12 mouse cellular contexts compared by ENCODE assay signal in the genomic region with DNA sequence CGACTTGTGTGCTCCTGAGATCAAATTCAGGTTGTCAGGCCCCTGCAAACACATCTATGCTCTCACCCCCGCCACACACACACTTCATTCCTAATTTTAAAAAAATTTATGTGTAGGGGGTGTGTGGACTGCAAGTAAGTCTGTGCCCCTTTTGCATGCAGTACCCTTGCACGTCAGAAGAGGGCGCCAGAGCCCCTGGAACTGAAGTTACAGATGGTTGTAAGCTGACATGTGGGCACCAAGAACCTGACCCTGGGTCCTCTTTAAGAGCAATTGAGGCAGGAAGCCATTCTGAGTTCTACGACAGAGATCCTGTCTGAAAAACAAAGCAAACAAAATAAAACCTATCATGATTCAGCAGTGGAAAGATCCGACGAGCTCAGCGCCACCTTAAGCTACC. TPM values are rescaled to one million over a fixed set of nuclear protein-coding genes. Genes with fewer than 3 reads are reported as not detected.
DNase-seq lines count a peak whose midpoint lies in the region; ATAC-seq and TF ChIP-seq lines count a peak whose summit lies in the region.
"Had no signal": no experiment of that assay in that cellular context is flagged by ENCODE, and none has a peak within 500 bp of the region (broad histone marks: within the 10 kb centered on the region; RNA-seq: fewer than 3 reads in every experiment).

No protein-coding gene starts in this region.

- 79% methylated on average over 8 of the region's 8 CpGs for whole genome bisulfite sequencing in kidney, postnatal 0 days

- ATAC-seq in kidney, postnatal 0 days (replicated peaks; ENCODE audit: low FRiP score, low read depth), result no peak
- ATAC-seq in erythroid progenitor cell, adult 5-6 weeks (replicated peaks; ENCODE audit: low FRiP score, poor library complexity, severe bottlenecking), result no peak

- H3K36me3 ChIP-seq in kidney, postnatal 0 days (ENCODE audit: insufficient read depth, low read length), result peaks cover 4% of the 10 kb centered on the region; the same call in 1 of the 2 replicates
- H3K36me3 ChIP-seq in E14TG2a.4 (ENCODE audit: insufficient read depth, low read length), result peaks cover 13% of the 10 kb centered on the region

- H3K4me3 ChIP-seq in kidney, postnatal 0 days (replicated peaks; ENCODE audit: low read depth, low read length), result no peak overlapping the region
- no peak overlapping the region for H3K4me3 ChIP-seq in E14TG2a.4 (replicated peaks; ENCODE audit: low read length)
- no peak overlapping the region for H3K4me3 ChIP-seq in embryonic fibroblast, embryonic 13.5 days (ENCODE audit: insufficient read depth, low read length)
- H3K4me3 ChIP-seq: erythroblast, embryonic 14.5 days; kidney, embryonic 15.5 days had no signal

- no peaks in the 10 kb centered on the region for H3K4me1 ChIP-seq in kidney, postnatal 0 days (replicated peaks; ENCODE audit: insufficient read depth, low read length)
- peaks cover 9% of the 10 kb centered on the region for H3K4me1 ChIP-seq in E14TG2a.4 (replicated peaks; ENCODE audit: low read depth, low read length)
- no peaks in the 10 kb centered on the region for H3K4me1 ChIP-seq in embryonic fibroblast, embryonic 13.5 days (ENCODE audit: control insufficient read depth, insufficient read depth, low read length)

- DNase-seq in kidney, postnatal 0 days (ENCODE audit: low spot score), result no peak
- DNase-seq in kidney, adult 11 months, result no peak
- DNase-seq in 416B (ENCODE audit: low read depth), result peak; percentile 35
- no peak for DNase-seq in kidney, postnatal 14 days
- no peak for DNase-seq in gastrocnemius, postnatal 10 days
- DNase-seq: heart, adult 18-20 months had no signal

- no peak overlapping the region for H3K27ac ChIP-seq in kidney, postnatal 0 days
- H3K27ac ChIP-seq in embryonic fibroblast, embryonic 13.5 days (ENCODE audit: insufficient read depth, low read length), result no peak overlapping the region
- H3K27ac ChIP-seq: kidney, embryonic 15.5 days had no signal

- no peaks in the 10 kb centered on the region for H3K27me3 ChIP-seq in kidney, postnatal 0 days (ENCODE audit: insufficient read depth, low read length)
- H3K27me3 ChIP-seq in E14TG2a.4 (ENCODE audit: insufficient read depth, low read length), result no peaks in the 10 kb centered on the region
- H3K27me3 ChIP-seq: kidney, embryonic 15.5 days had no signal

- no peaks in the 10 kb centered on the region for H3K9me3 ChIP-seq in kidney, postnatal 0 days (replicated peaks; ENCODE audit: low read length)
- peaks cover 9% of the 10 kb centered on the region for H3K9me3 ChIP-seq in E14TG2a.4 (ENCODE audit: low read length)

- H3K9ac ChIP-seq in kidney, postnatal 0 days (ENCODE audit: low read depth, low read length), result no peak overlapping the region
- H3K9ac ChIP-seq: kidney, embryonic 15.5 days had no signal

- TF ChIP-seq CTCF in kidney, postnatal 0 days (IDR thresholded peaks at IDR 0.05; ENCODE audit: low read depth), result peak; percentile 53
- peak; percentile 85 for TF ChIP-seq CTCF in E14TG2a.4 (conservative IDR thresholded peaks at IDR 0.05; ENCODE audit: low read length)
- peak; percentile 21; the same call in 1 of the 2 replicates for TF ChIP-seq CTCF in embryonic fibroblast, embryonic 13.5 days (IDR thresholded peaks at IDR 0.05; ENCODE audit: borderline replicate concordance, insufficient read depth, low read length)

- no peak overlapping the region for H3K4me2 ChIP-seq in kidney, postnatal 0 days (ENCODE audit: low read length)
- H3K4me2 ChIP-seq: kidney, embryonic 15.5 days had no signal

- TF ChIP-seq POLR2A in embryonic fibroblast, embryonic 13.5 days (IDR thresholded peaks at IDR 0.05; ENCODE audit: low read depth, low read length), result no peak

RNA-seq across cellular contexts. Expression of a gene that starts 14.6 kb away (rescaled TPM):
- not detected in 2 replicates for polyA plus RNA-seq in kidney, postnatal 0 days (2015; fragmentation: Nextera tagmentation; extraction: Ambion mirVana)
- polyA plus RNA-seq in embryonic fibroblast, embryonic 13.5 days (2011; ENCODE audit: insufficient read length, low read depth, missing spikeins), result not detected in 2 replicates
- not detected in 2 replicates for total RNA-seq in erythroid progenitor cell, adult 5-6 weeks (2015; ENCODE audit: low replicate concordance)
- total RNA-seq in erythroid progenitor cell, adult 5-6 weeks (2017; ENCODE audit: low replicate concordance), result not detected in 2 replicates
- not detected for total RNA-seq in gastrocnemius, postnatal 10 days (2021)
- total RNA-seq: heart, adult 18-20 months had no signal
- polyA plus RNA-seq: erythroblast, embryonic 14.5 days; neural tube, embryonic 11.5 days had no signal

RNA-seq across cellular contexts. Expression of a gene that starts 33.0 kb away (rescaled TPM):
- 15.9 and 17.2 TPM in 2 replicates for polyA plus RNA-seq in kidney, postnatal 0 days (2015; fragmentation: Nextera tagmentation; extraction: Ambion mirVana)
- polyA plus RNA-seq in embryonic fibroblast, embryonic 13.5 days (2011; ENCODE audit: insufficient read length, low read depth, missing spikeins), result 7.2 and 11.7 TPM in 2 replicates
- total RNA-seq in erythroid progenitor cell, adult 5-6 weeks (2015; ENCODE audit: low replicate concordance), result 3.6 and 11.3 TPM in 2 replicates
- total RNA-seq in erythroid progenitor cell, adult 5-6 weeks (2017; ENCODE audit: low replicate concordance), result 2.1 TPM in 1 of 2 replicates, not detected in the other
- total RNA-seq in gastrocnemius, postnatal 10 days (2021), result 10 to 100 TPM in 1 of 2 experiments, 1 to 10 TPM in 1; 7.7 to 11.6 TPM

RNA-seq across cellular contexts. Expression of a gene that starts 46.1 kb away (rescaled TPM):
- polyA plus RNA-seq in kidney, postnatal 0 days (2015; fragmentation: Nextera tagmentation; extraction: Ambion mirVana), result 3.9 and 4.5 TPM in 2 replicates
- polyA plus RNA-seq in embryonic fibroblast, embryonic 13.5 days (2011; ENCODE audit: insufficient read length, low read depth, missing spikeins), result 0.46 and 0.53 TPM in 2 replicates
- not detected in 2 replicates for total RNA-seq in erythroid progenitor cell, adult 5-6 weeks (2015; ENCODE audit: low replicate concordance)
- 0.15 TPM in 1 of 2 replicates, not detected in the other for total RNA-seq in erythroid progenitor cell, adult 5-6 weeks (2017; ENCODE audit: low replicate concordance)
- 1 to 10 TPM; 7.9 to 8.2 TPM for total RNA-seq in gastrocnemius, postnatal 10 days (2021)
- polyA plus RNA-seq: erythroblast, embryonic 14.5 days had no signal

Comparison
In these comparisons a context has a peak if more than half of its experiments do, and no peak if none do; other contexts are left out.
1. CTCF ChIP-seq: peak in every context shown above with its lines; median percentile 85 in E14TG2a.4; 53 in kidney, postnatal 0 days; 21 in embryonic fibroblast, embryonic 13.5 days.
2. RNA of a gene that starts 46.1 kb away (total RNA-seq): 7.9 to 8.2 TPM in gastrocnemius, postnatal 10 days; 0.15 TPM in erythroid progenitor cell, adult 5-6 weeks; every median in the first group is over 4 times any median in the second.